Mouse (Mus musculus) erythroid progenitor cell, adult 5-6 weeks (primary cell): Measurements from ENCODE around the gene March11. TPM values are rescaled to one million over a fixed set of nuclear protein-coding genes. Genes with fewer than 3 reads are reported as not detected.

Experiments
- ATAC-seq: replicated peaks from 2 replicates; pipeline ENCODE4 v1.8.0; 2016; ENCODE audit warnings: moderate number of reproducible peaks, mild to moderate bottlenecking, moderate TSS enrichment, inconsistent platforms; ENCODE audit not compliant: poor library complexity, low FRiP score, severe bottlenecking
- total RNA-seq, 2 experiments: library from RNA; stranded (forward) in 1 of 2; stranded (reverse) in 1 of 2; fragments of 150-400 nt in 1 of 2; fragments of 186-747, 209-891 nt in 1 of 2; gene quantifications; 2 replicates each; pipeline versions ENCODE4 v1.2.3 to v1.2.4; 2015 to 2017; ENCODE audit warnings: low replicate concordance in 2 of 2

March11 gene
- total RNA-seq (2015; ENCODE audit: low replicate concordance): not detected in 2 replicates
- not detected in 2 replicates for total RNA-seq (2017; ENCODE audit: low replicate concordance)

- ATAC-seq: 0 out of 2 replicates have a peak, but pooled peaks have one; percentile 39
Measured at GRCm38 (mm10) chr15:26308629-26309230, at the start of gene March11. March11 (plus strand) TSS chr15:26309048.

DNA sequence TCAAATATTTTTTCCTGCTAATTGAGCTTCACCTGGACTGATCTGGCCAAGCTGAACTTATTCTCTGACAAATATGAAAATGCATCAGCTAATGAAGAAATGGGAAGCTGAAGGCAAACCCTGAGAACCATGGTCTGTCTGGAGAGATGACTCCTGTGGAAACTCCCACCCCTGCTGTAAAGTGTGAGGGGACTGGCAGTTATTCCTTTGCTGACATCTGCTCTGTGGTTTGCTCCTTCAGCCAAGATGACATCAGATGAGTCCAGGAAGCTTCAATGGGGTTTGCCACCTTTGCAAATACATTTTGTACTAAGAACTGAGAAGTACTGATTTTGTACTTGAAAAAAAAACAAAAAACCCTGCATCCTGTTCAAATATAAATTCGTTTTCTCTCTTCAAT, 46.5 kb upstream of the March11 start:
- ATAC-seq: no peak

- no peak for ATAC-seq
Measured at GRCm38 (mm10) chr15:26269596-26269995, 39.3 kb upstream of the March11 start.

DNA sequence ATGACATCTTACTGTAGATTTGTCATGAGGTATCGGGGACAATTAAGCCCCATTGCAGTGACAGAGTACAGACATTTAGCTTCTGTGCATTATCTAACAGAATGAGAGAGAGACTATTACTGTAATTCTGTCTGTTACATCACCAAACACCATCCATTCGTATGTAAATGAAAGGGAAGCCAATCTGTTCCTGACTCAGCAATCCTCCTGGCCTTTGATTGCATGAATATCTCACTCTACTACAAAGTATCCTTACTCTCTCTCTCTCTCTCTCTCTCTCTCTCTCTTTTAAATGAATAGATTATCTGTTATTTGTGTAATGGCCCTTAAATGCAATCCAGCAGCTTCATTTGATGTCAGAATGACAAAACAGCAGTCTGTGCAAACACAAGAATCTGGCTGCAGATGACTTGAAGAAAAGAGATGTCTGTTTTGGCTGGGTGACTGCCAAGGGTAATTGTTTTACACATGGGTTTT, 32.8 kb upstream of the March11 start:
- no peak for ATAC-seq

DNA sequence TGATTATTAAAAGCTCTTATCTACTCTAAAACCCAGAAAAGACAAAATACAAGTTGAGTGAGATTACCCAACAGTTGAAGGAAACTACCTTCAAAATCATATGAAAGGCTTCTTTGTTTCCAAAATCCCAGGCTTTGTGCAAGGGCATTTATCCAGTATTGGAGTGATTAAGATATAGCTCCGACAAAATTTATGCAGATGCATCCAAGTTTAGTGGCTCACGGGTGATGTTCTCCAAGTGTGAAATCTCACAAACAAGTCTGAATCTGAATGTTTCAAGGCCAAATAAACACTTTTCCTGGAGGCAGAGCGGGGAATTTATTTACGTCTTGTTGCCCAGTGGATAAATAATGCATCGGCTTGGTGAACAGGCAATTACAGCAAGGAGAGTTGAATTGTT, 32.2 kb upstream of the March11 start:
- ATAC-seq: no peak

GRCm38 (mm10) chr15:26291871-26292270, 17.0 kb upstream of the March11 start:
- no peak for ATAC-seq

DNA sequence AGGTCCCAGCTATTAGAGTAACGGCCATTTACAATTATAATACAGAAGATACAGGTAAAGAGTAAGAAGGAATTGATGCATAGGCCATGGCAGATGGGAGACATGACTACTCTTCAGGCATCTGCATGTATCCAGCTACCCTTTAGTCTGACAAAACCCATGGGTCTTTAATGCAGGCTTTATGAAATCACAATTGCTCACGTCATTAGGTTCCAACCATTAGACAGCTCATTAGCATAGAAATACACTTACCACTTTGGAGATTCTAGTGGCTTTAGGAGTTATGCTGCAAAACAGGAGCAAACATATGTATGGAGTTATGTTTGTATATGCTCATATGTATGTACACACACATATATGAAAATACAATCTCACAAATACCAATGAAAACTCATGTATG, 16.0 kb upstream of the March11 start:
- no peak for ATAC-seq

DNA sequence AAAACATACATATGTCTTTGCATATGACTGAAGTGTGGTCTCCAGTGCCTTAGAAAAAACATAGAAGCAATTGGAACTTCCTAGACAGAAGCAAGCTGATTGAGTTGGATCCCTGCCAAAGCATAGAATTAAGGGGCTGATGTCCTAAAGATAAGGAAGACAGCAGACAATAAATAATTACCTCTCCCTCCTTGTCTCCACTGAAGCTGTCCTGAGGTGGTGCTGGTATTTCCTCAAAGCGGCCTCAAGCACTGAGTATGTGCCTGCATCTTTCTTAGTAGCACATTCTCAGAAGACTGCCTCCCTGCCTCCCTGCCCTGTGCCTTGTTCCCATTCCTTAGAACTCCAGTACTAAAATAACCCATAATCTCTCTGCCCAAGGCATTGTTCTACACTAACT, 15.6 kb upstream of the March11 start:
- ATAC-seq: no peak

GRCm38 (mm10) chr15:26298668-26299067, 10.2 kb upstream of the March11 start:
- ATAC-seq: no peak

GRCm38 (mm10) chr15:26309291-26309931, 563 bp downstream of the March11 start:
- ATAC-seq: no peak

DNA sequence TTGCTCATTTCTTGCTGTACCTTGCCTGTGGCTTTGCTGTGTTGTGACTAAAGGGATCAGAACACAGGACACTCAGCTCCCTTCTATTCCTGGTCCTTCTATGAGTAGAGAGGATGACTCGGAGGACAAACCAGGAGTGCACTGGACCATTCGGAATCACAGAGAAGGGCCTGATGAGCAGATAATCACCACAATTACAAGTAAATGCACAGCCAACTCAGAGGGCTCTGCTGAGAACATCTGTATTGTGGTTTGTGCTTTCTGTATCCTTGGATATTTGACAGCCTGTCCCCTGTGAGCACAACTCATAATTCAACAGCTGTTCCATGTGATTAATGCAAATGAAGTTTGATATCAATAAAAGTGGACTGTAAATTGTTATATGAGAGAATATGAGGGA, 11.0 kb downstream of the March11 start:
- ATAC-seq: no peak

DNA sequence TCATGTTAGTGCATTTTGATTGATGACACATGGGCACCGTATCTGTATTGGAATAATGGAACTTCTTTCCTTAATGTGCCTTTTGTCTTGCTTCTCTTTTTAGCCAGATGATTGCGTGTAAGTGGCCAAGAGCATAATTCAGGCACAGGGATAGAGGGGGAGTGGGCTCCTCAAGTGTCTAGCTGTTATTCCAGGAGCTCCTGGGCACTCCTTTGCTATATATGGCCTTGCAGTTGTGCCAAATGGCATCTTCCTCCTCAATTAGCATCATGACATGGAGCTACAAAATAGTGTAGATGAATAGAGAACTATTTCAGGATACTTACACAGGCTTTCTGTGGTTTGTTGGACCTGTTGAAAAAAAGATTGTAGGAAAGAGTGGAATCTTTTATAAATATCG, 11.6 kb downstream of the March11 start:
- no peak for ATAC-seq

DNA sequence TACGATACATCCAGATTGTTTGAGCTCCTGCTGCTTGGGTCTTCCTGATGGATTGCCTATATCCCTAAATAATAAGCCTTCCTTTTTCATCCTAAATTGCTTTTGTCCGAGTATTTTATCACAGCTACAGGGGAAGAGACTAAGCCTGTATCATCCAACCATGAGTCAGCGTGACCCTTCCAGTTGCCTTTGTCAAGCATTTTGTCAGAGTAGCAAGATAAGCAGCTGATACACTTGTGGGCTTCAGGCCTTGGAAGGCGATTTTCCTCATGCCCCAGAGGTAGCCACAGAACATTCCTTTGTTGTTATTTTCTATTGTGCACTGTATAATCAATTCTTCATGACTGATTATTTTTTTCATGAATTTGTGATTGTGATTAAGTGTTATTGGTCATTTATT, 14.0 kb downstream of the March11 start:
- no peak for ATAC-seq

DNA sequence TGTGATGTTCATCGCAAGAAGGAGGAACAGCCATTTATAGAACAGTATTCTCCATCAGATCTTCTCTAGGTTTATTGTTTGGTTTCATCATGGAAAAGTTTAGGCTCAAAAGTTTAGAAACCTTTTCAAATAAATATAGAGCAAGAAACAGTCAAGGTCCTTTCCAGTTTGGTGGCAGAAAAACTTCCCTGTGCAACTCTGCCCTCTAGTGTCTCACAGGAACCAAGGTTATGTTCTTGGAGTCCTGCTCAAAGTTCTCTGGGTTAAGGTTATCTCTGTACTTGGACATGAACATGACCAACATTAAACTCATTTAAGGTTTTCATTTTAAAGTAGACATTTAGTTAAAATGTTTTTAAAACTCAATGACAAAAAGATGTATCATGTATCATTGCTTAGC, 18.3 kb downstream of the March11 start:
- no peak for ATAC-seq

- no peak for ATAC-seq
Measured at GRCm38 (mm10) chr15:26335791-26336190, 26.9 kb downstream of the March11 start.

DNA sequence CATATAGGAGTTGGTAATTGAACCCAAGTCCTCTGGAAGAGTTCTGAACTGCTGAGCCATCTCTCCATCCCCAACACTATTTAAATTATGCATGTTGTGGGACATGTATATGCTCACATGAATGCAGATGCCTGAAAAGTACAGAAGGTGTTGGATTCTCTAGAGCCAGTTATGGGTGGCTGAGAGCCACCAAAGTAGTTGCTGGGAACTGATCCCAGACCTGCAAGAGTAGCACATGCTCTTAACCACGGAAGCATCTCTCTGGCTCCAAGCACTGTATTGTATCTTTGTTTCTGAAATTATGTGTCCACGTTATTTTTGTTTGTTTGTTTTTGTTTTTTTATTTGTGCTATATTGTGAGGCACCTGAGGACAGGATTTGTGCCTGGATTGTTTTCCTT, 28.9 kb downstream of the March11 start:
- ATAC-seq: no peak

- ATAC-seq: no peak
Measured at GRCm38 (mm10) chr15:26338343-26338742, 29.5 kb downstream of the March11 start.

DNA sequence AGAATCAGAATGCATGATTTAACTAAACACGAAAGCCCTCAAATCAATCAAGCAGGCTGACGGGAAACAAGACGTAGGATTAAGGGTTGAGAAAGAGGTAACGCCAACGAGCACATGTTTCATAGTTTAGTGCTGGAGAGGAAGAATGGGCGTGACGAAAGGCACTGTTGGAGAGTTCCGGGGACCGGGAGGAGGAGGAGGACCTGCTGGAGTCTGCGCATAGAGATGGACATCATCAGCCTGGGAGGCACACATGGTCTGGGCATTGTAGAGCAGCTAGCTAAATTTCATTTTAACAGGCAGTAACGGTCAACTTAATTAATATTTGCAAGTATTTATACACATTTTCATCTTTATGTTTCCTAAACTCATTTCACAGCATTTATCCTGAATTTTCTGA, 31.6 kb downstream of the March11 start:
- ATAC-seq: no peak

- ATAC-seq: no peak
Measured at GRCm38 (mm10) chr15:26340966-26341365, 32.1 kb downstream of the March11 start.

DNA sequence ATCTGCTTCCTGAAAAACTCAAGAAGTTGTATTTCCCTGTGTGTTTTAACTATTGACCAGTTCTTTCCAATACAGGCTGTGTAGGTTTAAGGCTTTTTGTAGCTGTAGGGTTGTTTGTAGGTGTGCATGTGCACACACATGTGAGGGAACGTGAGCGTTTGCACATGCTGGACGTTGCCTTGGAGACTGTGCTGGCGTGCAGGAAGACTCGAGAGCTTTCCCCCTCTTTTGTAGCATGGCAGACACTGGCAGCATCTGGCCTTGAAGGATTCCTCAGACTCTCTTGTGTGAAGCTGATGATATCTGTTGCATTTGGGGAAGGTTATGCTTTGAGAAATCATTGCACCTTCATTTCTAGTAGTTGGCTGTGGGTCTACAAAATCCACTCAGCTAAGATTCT, 35.5 kb downstream of the March11 start:
- no peak for ATAC-seq

DNA sequence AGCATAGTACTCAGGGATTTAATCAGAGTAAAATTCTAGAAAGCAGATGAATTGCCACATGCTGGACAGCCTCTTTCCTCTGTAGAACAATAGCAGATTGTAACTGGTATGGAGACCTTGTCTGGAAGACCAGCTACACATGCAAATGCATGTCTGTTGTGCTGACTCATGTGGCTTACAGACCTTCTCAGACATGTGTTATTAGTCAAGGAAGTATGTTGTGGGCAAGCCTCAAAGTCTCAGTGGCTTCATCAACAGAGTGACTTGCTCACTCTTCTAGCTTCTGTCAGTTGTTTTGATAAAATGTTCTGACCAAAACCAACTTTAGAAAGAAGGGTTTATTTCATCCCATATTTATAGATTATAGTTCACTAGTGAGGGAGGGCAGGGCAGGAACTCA, 44.8 kb downstream of the March11 start:
- ATAC-seq: no peak

- no peak for ATAC-seq
Measured at GRCm38 (mm10) chr15:26365344-26365743, 56.5 kb downstream of the March11 start.
